Mouse (Mus musculus): ENCODE results near the gene Ube2j1.

Gene Ube2j1

GRCm38 (mm10) chr4:33072526-33073161 is 41.4 kb downstream of the Ube2j1 start:
- DNase-seq = no peak

DNA sequence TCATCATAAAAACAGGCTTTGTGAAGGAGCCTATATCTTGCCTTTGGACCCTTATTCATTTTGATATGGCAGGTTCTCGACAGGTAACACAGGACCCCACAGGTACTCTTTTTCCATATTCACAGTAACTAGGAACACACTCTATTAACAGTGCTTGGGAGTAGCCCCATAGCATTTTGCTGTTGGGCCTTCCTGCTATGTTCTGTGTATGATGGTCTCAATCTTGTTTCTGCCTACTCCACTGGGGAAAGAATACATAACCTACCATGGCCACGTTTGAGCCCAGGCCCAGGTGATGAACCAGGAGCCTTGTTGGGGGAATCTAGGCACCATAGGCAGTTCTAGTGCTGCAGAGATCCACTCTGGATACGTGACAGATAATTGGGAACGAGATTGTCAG is 43.2 kb downstream of the Ube2j1 start:
- DNase-seq = no peak

DNA sequence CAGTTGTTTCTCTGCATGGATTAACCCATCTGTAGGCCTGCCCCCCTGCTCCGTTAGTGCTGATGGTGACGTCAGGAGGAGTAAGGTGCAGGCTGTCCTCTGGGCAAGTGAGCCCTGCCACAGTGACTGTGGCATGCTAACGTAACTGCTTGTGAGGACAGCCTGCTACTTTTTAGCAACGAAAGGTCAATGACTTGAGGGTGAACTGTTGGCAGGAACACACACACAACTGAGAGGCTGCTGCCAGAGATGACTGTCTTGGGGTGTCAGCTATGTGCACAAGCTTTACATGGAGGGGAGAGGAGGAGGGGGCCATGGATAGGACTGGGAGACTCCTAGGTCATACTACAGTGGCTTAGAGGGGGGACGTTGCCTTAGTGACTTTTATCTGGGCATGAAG is 43.6 kb downstream of the Ube2j1 start:
- DNase-seq = no peak

DNA sequence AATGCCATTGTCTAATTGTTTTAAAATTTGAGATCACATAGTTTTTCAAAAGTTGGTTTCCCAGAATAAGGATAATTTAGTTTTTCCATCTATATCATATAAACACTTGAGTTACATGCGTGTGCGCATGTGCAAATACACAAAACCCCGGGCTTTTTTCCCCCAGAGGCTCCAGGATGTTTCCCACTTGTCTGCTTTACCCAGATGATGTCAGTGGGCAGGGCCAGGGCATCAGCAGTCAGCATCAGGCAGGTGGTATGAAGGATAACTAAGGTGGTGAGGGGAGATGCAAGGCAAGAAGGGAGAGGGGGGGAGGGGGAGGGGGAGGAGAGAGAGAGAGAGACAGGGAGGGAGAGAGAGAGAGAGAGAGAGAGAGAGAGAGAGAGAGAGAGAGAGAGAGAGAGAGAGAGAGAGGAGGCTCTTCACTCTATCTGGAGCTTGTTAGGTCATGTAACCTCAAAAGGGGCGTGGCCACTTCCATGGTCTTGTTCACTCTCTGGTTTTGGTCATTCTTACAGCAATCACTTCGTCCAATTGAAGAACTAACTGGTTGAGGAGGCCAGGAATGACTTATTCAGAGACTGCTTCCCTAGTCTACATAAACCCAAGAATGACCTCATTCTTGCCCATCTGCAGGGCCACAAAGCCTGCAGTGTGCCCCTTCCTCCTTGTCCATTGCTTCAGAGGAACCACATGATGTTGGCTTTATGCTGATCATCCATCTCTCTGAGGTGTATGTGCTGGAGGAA is 44.7 kb downstream of the Ube2j1 start:
- no peak for DNase-seq

DNA sequence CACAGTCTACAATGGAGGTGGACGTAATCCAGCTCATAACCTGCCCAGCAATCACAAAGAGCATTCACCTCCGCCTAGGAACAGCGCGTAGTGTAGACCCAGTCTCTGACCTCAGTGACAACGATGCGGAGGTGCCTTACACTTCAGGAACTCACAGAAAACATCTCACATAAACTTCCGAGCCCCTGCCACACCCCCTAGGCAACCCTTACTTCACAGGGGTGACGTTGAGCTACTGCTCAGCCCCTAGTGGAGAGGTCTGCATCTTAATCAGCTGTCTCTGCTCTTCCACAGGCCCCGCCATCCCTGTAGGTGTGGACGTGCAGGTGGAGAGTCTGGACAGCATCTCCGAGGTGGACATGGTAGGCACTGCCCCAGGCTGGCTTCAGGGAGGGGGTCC is 45.9 kb downstream of the Ube2j1 start:
- DNase-seq = no peak

DNA sequence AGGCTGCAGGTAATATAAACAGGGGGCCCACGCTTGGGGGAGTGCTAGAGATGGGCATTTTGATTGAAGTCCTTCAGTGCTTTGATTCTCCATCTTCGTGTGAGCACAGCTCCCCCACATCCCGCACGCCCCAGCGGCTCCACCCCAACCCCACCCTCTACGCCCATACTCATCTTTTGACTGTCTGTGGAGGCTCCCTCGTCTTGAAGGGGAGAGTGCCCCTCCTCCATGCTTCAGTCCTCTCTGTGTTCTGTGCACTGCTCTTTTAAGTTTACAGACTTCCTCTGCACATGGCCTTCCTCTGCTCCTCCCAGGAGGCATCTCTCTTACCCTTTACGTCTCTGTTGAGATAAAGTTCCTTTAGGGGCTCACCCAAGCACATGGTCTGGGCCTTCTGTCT is 46.5 kb downstream of the Ube2j1 start:
- DNase-seq = no peak

GRCm38 (mm10) chr4:33078492-33078891 is 47.3 kb downstream of the Ube2j1 start:
- DNase-seq = no peak

DNA sequence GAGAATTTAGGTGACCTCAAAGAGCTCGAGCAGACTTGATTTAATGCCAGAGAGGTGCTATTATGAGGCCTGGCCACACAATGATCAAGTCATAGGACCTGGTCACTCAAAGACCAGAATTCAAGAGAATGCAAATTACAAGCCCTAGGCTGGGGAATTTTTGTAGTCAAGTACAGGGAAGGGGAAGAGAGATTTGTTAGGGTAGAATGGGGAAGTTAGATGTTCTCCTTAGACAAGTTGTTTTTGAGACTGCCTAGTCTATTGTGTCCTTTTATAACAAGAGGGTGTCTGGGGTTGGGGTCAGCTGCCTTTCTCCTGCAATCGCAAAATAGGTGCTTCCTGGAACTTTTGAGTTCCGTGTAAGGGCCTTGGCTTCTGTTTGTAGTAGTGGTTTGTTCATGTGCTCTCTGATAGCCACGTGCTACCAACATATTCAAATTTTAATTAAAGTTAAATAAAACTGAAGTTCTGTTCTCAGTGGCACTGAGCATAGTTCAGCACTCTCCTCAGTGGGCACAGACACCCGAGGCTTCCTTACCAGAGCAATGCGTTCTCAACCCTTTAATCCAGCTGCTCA is 68.0 kb downstream of the Ube2j1 start:
- no peak for DNase-seq

Measured in cerebellum, postnatal 10 days (tissue).